Mouse (Mus musculus): ENCODE data around the gene Srcap.
"Not testable (repeated sequence)": the region's sequence is repeated elsewhere in the genome, so short reads cannot be mapped to it uniquely, and the experiment has no call there.

The Srcap gene

DNA sequence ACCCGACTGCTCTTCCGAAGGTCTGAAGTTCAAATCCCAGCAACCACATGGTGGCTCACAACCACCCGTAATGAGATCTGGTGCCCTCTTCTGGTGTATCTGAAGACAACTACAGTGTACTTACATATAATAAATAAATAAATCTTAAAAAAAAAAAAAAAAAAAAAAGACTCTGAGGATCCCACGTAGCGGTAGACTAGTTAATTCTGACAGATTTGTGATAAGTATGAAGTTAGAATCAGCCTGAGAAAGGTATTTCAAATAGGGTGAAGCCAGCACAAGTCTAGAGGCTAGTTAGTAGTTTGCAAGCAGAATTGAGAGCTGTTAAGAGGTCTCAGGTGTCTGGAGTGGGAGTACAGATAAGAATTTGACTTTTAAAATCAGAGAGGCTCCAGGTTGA, 23.4 kb upstream of the Srcap start:
- ATAC-seq (ENCODE audit: insufficient number of reproducible peaks, low FRiP score, low TSS enrichment): not testable (repeated sequence)

DNA sequence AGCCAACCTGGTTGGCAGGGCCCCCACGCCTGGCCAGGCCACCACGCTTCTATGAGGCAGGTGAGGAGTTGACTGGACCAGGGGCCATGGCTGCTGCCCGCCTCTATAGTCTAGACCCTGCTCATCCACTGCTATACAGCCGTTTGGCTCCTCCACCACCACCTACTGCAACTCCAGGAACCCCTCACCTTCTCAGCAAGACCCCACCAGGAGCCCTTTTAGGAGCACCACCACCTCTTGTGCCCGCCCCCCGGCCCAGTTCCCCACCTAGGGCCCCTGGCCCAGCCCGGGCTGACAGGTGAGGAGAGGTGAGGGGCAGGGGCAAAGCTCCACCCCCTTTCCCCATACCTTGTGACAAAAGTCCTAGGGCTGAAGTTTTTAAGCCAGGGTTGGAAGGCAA, 21.8 kb upstream of the Srcap start:
- no peak for ATAC-seq (ENCODE audit: insufficient number of reproducible peaks, low FRiP score, low TSS enrichment)

GRCm38 (mm10) chr7:127491846-127492245, 19.9 kb upstream of the Srcap start:
- ATAC-seq (ENCODE audit: insufficient number of reproducible peaks, low FRiP score, low TSS enrichment): no peak

DNA sequence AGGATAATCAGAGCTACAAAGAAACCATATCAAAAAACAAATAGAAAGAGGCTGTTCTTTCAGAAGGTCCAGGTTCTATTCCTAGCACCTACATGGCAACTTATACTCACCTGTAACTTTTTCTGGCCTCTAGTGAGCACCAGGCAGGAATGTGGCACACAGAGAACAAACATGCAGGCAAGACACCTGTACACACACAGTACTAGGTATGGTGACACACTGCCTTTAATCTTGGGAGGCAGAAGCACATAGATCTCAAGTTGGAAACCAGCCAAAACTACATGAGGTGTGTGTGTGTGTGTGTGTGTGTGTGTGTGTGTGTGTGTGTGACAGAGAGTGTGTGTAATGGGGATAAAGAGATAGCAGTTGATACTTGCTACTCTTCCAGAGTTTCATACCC, 17.1 kb upstream of the Srcap start:
- ATAC-seq (ENCODE audit: insufficient number of reproducible peaks, low FRiP score, low TSS enrichment): no peak

DNA sequence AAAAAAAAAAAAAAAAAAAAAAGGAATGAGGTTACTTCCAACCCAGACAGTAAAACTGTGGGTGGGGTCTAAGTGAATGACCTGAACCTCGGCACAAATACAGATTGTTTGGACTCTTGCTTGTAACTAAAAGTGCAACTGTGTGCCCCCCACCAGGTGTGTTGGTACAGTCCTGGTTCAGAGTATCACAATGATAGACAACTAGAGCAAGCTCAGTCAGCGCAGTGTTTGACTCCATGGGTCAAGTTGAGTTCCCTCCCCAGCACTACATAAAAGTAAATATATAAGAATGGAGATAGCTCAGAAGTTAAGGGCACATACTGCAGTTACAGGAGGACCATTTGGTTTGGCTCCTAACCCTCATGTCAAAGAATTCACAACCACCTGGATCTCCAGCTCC, 14.4 kb upstream of the Srcap start:
- no peak for ATAC-seq (ENCODE audit: insufficient number of reproducible peaks, low FRiP score, low TSS enrichment)

DNA sequence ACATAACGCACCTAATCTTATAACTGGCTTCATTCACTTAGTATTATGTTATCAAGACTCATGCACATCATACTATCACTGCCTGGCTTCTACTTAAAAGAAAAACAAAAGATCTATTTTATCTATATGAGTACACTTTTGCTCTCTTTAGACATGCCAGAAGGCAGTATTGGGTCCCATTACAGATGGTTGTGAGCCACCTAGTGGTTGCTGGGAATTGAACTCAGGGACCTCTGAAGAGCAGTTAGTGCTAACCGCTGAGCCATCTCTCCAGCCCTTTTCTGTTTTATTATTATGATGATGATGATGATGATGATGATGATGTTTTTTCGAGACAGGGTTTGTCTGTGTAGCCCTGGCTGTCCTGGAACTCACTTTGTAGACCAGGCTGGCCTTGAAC, 13.4 kb upstream of the Srcap start:
- no peak for ATAC-seq (ENCODE audit: insufficient number of reproducible peaks, low FRiP score, low TSS enrichment)

DNA sequence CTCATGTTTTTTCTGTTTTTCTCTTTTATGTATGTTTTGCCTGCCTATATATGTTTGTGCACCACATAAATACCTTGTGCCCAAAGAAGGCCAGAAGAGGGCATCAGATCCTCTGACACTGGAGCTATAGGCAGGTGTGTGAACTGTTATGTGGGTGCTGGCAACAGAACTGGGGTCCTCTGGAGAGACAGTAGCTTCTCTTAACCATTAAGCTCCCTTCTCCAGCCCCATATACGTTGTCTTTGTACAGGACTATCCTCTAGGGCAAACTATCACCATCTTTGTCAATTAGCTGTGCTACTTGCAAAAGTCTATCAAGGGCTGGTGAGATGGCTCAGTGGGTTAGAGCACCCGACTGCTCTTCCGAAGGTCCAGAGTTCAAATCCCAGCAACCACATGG, 3.5 kb upstream of the Srcap start:
- ATAC-seq (ENCODE audit: insufficient number of reproducible peaks, low FRiP score, low TSS enrichment): no peak

- ATAC-seq (ENCODE audit: insufficient number of reproducible peaks, low FRiP score, low TSS enrichment): not testable (repeated sequence)
Measured at GRCm38 (mm10) chr7:127509830-127510229, 2.0 kb upstream of the Srcap start.

DNA sequence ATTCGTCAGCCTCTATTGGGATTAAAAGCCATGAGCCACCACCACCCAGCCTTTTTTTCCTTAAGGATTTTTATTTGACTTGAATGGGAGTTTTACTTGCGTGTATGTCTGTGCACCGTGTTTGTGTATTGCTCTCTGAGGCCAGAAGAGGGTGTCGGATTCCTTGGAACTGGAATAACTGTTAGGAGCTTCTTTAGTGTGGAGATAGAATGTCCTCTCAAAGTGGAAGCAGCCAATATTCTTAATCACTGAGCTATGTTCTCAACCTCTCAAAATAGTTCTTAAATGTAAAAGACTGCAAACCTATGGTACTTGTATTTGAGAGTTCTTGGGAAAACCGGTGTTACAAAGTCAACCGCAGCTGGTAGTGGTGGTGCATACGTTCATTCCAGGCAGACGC, 542 bp upstream of the Srcap start:
- no peak for ATAC-seq (ENCODE audit: insufficient number of reproducible peaks, low FRiP score, low TSS enrichment)

GRCm38 (mm10) chr7:127512231-127513015, 640 bp downstream of the Srcap start:
- peak; percentile 78 for ATAC-seq (ENCODE audit: insufficient number of reproducible peaks, low FRiP score, low TSS enrichment)

DNA sequence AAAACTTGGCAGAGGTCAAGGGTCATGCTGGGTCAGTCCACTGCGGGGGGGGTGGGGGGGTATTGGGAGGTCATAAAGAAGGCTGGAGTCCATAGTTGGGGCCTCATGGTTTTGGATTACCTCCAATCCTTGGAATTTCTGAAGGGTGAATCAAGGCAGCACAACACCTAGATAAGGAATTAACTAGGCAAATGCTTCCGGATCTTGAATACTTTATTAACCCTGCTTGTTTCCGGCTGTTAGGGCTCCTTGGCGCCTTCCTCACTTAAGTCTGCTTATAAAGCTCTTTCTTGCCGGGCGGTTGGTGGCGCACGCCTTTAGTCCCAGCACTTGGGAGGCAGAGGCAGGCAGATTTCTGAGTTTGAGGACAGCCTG, 1.2 kb downstream of the Srcap start:
- no peak for ATAC-seq (ENCODE audit: insufficient number of reproducible peaks, low FRiP score, low TSS enrichment)

- no peak for ATAC-seq (ENCODE audit: insufficient number of reproducible peaks, low FRiP score, low TSS enrichment)
Measured at GRCm38 (mm10) chr7:127513781-127514180, 2.0 kb downstream of the Srcap start.

DNA sequence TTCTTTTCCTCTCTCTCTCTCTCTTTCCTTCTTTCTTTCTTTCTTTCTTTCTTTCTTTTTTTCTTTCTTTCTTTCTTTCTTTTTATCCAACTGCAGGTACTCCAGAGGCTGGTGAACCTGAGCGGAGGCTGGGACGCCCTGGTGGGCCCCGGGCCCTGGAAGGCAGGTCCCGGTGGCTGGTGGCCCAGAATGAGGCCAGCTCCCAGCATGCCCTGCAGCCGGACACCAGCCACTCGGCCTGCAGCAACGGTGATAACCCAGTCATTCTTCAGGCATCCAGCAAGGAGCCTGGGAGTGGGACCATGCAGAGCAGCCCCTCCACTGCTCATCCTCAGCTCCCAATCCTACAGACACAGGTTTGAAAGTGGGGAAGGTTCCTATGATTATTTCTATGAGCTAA, 4.1 kb downstream of the Srcap start:
- no peak for ATAC-seq (ENCODE audit: insufficient number of reproducible peaks, low FRiP score, low TSS enrichment)

GRCm38 (mm10) chr7:127516344-127516743, 4.6 kb downstream of the Srcap start:
- ATAC-seq (ENCODE audit: insufficient number of reproducible peaks, low FRiP score, low TSS enrichment): no peak

DNA sequence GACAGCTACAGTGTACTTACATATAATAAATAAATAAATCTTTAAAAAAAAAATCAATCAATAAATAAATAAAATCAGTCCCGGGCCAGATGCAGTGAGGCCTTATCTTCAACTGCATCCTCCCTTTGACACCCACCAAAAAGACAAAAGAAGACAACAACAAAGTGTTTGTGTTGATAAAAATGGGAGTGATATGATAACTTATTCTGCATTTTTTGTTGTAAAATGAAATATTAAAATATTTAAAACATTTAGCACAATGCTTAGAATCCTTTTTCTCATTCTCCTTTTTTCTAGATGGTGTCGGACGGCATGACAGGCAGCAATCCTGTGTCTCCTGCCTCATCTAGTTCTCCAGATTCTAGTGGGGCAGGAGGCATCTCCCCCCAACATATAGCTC, 7.5 kb downstream of the Srcap start, which contains the start of gene Gm42715:
Gene Gm42715 (plus strand): TSS at position 301 of the 400 bp plus-strand sequence.
- ATAC-seq (ENCODE audit: insufficient number of reproducible peaks, low FRiP score, low TSS enrichment): no peak

GRCm38 (mm10) chr7:127541671-127542070, 29.9 kb downstream of the Srcap start:
- ATAC-seq (ENCODE audit: insufficient number of reproducible peaks, low FRiP score, low TSS enrichment): no peak

DNA sequence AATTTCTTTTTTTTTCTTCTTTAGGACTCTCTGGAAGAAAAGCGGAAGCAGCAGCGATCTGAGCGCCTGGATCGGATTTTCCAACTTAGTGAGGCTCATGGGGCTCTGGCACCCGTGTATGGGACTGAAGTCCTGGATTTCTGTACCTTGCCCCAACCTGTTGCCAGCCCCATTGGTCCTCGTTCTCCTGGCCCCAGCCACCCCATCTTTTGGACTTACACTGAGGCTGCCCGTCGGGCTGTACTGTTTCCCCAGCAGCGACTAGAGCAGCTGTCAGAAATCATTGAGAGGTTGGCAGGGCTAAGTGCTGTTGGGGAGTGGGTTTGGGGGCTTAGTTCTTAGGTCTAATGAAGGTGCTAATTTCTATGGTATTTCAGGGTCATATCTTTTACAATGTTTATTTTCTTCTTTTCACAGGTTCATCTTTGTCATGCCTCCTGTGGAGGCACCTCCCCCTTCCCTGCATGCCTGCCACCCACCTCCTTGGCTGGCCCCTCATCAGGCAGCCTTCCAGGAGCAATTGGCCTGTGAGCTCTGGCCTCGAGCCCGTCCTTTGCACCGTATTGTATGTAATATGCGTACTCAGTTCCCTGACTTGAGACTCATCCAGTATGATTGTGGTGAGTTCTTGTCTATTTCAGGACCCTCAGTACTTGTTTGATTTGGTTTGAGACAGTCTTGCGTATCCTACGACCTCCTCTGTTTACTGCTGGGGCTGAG, 37.5 kb downstream of the Srcap start:
- no peak; the same call in 1 of the 2 replicates for ATAC-seq (ENCODE audit: insufficient number of reproducible peaks, low FRiP score, low TSS enrichment)

GRCm38 (mm10) chr7:127551558-127551957, 39.8 kb downstream of the Srcap start:
- ATAC-seq (ENCODE audit: insufficient number of reproducible peaks, low FRiP score, low TSS enrichment): no peak

GRCm38 (mm10) chr7:127560580-127560979, 48.8 kb downstream of the Srcap start:
- ATAC-seq (ENCODE audit: insufficient number of reproducible peaks, low FRiP score, low TSS enrichment): no peak

GRCm38 (mm10) chr7:127561340-127561858, 49.6 kb downstream of the Srcap start, which contains the start of gene Tmem265:
Gene Tmem265, plus strand, starts transcription at chr7:127561390.
- no peak for ATAC-seq (ENCODE audit: insufficient number of reproducible peaks, low FRiP score, low TSS enrichment)

GRCm38 (mm10) chr7:127564381-127565150, 52.8 kb downstream of the Srcap start:
- ATAC-seq (ENCODE audit: insufficient number of reproducible peaks, low FRiP score, low TSS enrichment): peak; percentile 92

Measured in cerebellum, adult (tissue).